In genomic region chr5:144259228-144259627, GRCm38 (mm10) we compare ENCODE assay signal across 10 mouse cellular contexts. TPM values are rescaled to one million over a fixed set of nuclear protein-coding genes. Genes with fewer than 3 reads are reported as not detected.
DNase-seq lines count a peak whose midpoint lies in the region; ATAC-seq and TF ChIP-seq lines count a peak whose summit lies in the region.
"Had no signal": no experiment of that assay in that cellular context is flagged by ENCODE, and none has a peak within 500 bp of the region (broad histone marks: within the 10 kb centered on the region; RNA-seq: fewer than 3 reads in every experiment).

No protein-coding gene starts in this region.

- no peak for ATAC-seq in hindbrain, embryonic 12.5 days (ENCODE audit: low FRiP score)
- no peak for ATAC-seq in hindbrain, embryonic 16.5 days
- ATAC-seq in embryonic facial prominence, embryonic 11.5 days (replicated peaks; ENCODE audit: insufficient number of reproducible peaks, low FRiP score, low TSS enrichment, low read depth): no peak
- ATAC-seq in limb, embryonic 13.5 days (ENCODE audit: low FRiP score, low read depth): no peak
- ATAC-seq in frontal cortex, adult (ENCODE audit: low TSS enrichment): no peak

- 78% methylated on average over 6 of the region's 6 CpGs for WGBS in hindbrain, embryonic 12.5 days
- 69% methylated on average over 6 of the region's 6 CpGs for WGBS in hindbrain, embryonic 16.5 days
- 76% methylated on average over 6 of the region's 6 CpGs for WGBS in embryonic facial prominence, embryonic 11.5 days
- 74% methylated on average over 6 of the region's 6 CpGs for WGBS in limb, embryonic 13.5 days

- no peak for TF ChIP-seq POLR2A in bone marrow macrophage, adult 2 months (IDR thresholded peaks at IDR 0.05; ENCODE audit: borderline replicate concordance, low read depth, low read length)

- H3K4me3 ChIP-seq in hindbrain, embryonic 12.5 days: no peak overlapping the region
- H3K4me3 ChIP-seq in hindbrain, embryonic 16.5 days (ENCODE audit: low read length): no peak overlapping the region
- H3K4me3 ChIP-seq in bone marrow macrophage, adult 2 months (ENCODE audit: insufficient read depth, low read length): peak overlapping the region; percentile 72
- no peak overlapping the region for H3K4me3 ChIP-seq in embryonic facial prominence, embryonic 11.5 days (ENCODE audit: low read depth, low read length)
- H3K4me3 ChIP-seq in limb, embryonic 13.5 days: 0 out of 2 replicates have a peak overlapping the region, but pooled peaks have one; percentile 97

- H3K27ac ChIP-seq in hindbrain, embryonic 12.5 days: no peak overlapping the region
- H3K27ac ChIP-seq in hindbrain, embryonic 16.5 days (ENCODE audit: low read depth, low read length): no peak overlapping the region
- H3K27ac ChIP-seq in bone marrow macrophage, adult 2 months (ENCODE audit: insufficient read depth, low read depth, low read length): no peak overlapping the region
- H3K27ac ChIP-seq in embryonic facial prominence, embryonic 11.5 days (replicated peaks; ENCODE audit: low read depth, low read length): no peak overlapping the region
- no peak overlapping the region for H3K27ac ChIP-seq in limb, embryonic 13.5 days

- H3K9ac ChIP-seq in hindbrain, embryonic 12.5 days: peak overlapping the region; percentile 6; the same call in 1 of the 2 replicates
- no peak overlapping the region; the same call in 1 of the 2 replicates for H3K9ac ChIP-seq in hindbrain, embryonic 16.5 days (ENCODE audit: low read depth, low read length)
- peak overlapping the region; percentile 13; the same call in 1 of the 2 replicates for H3K9ac ChIP-seq in embryonic facial prominence, embryonic 11.5 days (replicated peaks; ENCODE audit: low read length)
- H3K9ac ChIP-seq in limb, embryonic 13.5 days: 0 out of 2 replicates have a peak overlapping the region, but pooled peaks have one; percentile 94

- TF ChIP-seq CTCF in bone marrow macrophage, adult 2 months (IDR thresholded peaks at IDR 0.05; ENCODE audit: low read depth, low read length): no peak

- DNase-seq in embryonic facial prominence, embryonic 11.5 days (ENCODE audit: low spot score): no peak
- no peak for DNase-seq in adrenal gland, adult 18-20 months (ENCODE audit: low spot score in 2 of 2)
- DNase-seq in layer of hippocampus, adult 11-12 months (ENCODE audit: low spot score): no peak
- DNase-seq: gastrocnemius, postnatal 10 days; lung, postnatal 14 days had no signal

- H3K9me3 ChIP-seq in hindbrain, embryonic 12.5 days (replicated peaks): no peaks in the 10 kb centered on the region
- no peaks in the 10 kb centered on the region for H3K9me3 ChIP-seq in hindbrain, embryonic 16.5 days (ENCODE audit: control insufficient read depth, low read length)
- no peaks in the 10 kb centered on the region for H3K9me3 ChIP-seq in embryonic facial prominence, embryonic 11.5 days (replicated peaks; ENCODE audit: control insufficient read depth, low read length)
- no peaks in the 10 kb centered on the region for H3K9me3 ChIP-seq in limb, embryonic 13.5 days

- peaks cover 52% of the 10 kb centered on the region for H3K4me1 ChIP-seq in hindbrain, embryonic 12.5 days
- H3K4me1 ChIP-seq in hindbrain, embryonic 16.5 days (ENCODE audit: control insufficient read depth, insufficient read depth, low read depth, low read length): peaks cover 42% of the 10 kb centered on the region
- peaks cover 23% of the 10 kb centered on the region for H3K4me1 ChIP-seq in bone marrow macrophage, adult 2 months (ENCODE audit: control insufficient read depth, insufficient read depth, low read length)
- H3K4me1 ChIP-seq in embryonic facial prominence, embryonic 11.5 days (ENCODE audit: control insufficient read depth, insufficient read depth, low read length): peaks cover 16% of the 10 kb centered on the region
- H3K4me1 ChIP-seq in limb, embryonic 13.5 days: peaks cover 63% of the 10 kb centered on the region

- 0 out of 2 replicates have a peak overlapping the region, but pooled peaks have one; percentile 82 for H3K4me2 ChIP-seq in hindbrain, embryonic 12.5 days (replicated peaks)
- no peak overlapping the region; the same call in 1 of the 2 replicates for H3K4me2 ChIP-seq in hindbrain, embryonic 16.5 days (ENCODE audit: low read length)
- no peak overlapping the region for H3K4me2 ChIP-seq in embryonic facial prominence, embryonic 11.5 days (ENCODE audit: low read depth, low read length)
- H3K4me2 ChIP-seq in limb, embryonic 13.5 days (replicated peaks): peak overlapping the region; percentile 86

- no peaks in the 10 kb centered on the region for H3K27me3 ChIP-seq in hindbrain, embryonic 12.5 days
- no peaks in the 10 kb centered on the region for H3K27me3 ChIP-seq in hindbrain, embryonic 16.5 days (replicated peaks; ENCODE audit: control insufficient read depth, insufficient read depth, low read length)
- no peaks in the 10 kb centered on the region for H3K27me3 ChIP-seq in embryonic facial prominence, embryonic 11.5 days (ENCODE audit: control insufficient read depth, insufficient read depth, low read length)
- H3K27me3 ChIP-seq in limb, embryonic 13.5 days: no peaks in the 10 kb centered on the region

- peaks cover 22% of the 10 kb centered on the region for H3K36me3 ChIP-seq in hindbrain, embryonic 12.5 days
- peaks cover under 1% of the 10 kb centered on the region for H3K36me3 ChIP-seq in hindbrain, embryonic 16.5 days (ENCODE audit: control insufficient read depth, insufficient read depth, low read length)
- H3K36me3 ChIP-seq in embryonic facial prominence, embryonic 11.5 days (replicated peaks; ENCODE audit: control insufficient read depth, insufficient read depth, low read depth, low read length): no peaks in the 10 kb centered on the region; the same call in 1 of the 2 replicates
- peaks cover 43% of the 10 kb centered on the region for H3K36me3 ChIP-seq in limb, embryonic 13.5 days

RNA-seq across cellular contexts. Expression of gene Bri3, which starts 15.0 kb away (rescaled TPM):
- polyA plus RNA-seq in hindbrain, embryonic 12.5 days (2016; fragmentation: Nextera tagmentation; extraction: Ambion mirVana): 126 and 150 TPM in 2 replicates
- polyA plus RNA-seq in hindbrain, embryonic 16.5 days (2015; fragmentation: Nextera tagmentation; extraction: Ambion mirVana): 80.7 and 90.7 TPM in 2 replicates
- polyA plus RNA-seq in bone marrow macrophage, adult 2 months (2012; ENCODE audit: insufficient read depth, insufficient read length, missing spikeins): 521 and 566 TPM in 2 replicates
- polyA plus RNA-seq in embryonic facial prominence, embryonic 11.5 days (2014; fragmentation: Nextera tagmentation; extraction: Ambion mirVana): 116 and 118 TPM in 2 replicates
- polyA plus RNA-seq in limb, embryonic 13.5 days (2015; fragmentation: Nextera tagmentation; extraction: Ambion mirVana): 112 and 126 TPM in 2 replicates
- 100 to 1,000 TPM; 136 to 144 TPM for total RNA-seq in adrenal gland, adult 18-20 months (2021)

RNA-seq across cellular contexts. Expression of gene Tecpr1, which starts 35.8 kb away (rescaled TPM):
- polyA plus RNA-seq in hindbrain, embryonic 12.5 days (2016; fragmentation: Nextera tagmentation; extraction: Ambion mirVana): 35.9 and 36.6 TPM in 2 replicates
- polyA plus RNA-seq in hindbrain, embryonic 16.5 days (2015; fragmentation: Nextera tagmentation; extraction: Ambion mirVana): 41.8 and 45.8 TPM in 2 replicates
- 50.7 and 55.3 TPM in 2 replicates for polyA plus RNA-seq in bone marrow macrophage, adult 2 months (2012; ENCODE audit: insufficient read depth, insufficient read length, missing spikeins)
- 8.0 and 10.8 TPM in 2 replicates for polyA plus RNA-seq in embryonic facial prominence, embryonic 11.5 days (2014; fragmentation: Nextera tagmentation; extraction: Ambion mirVana)
- 26.3 and 27.0 TPM in 2 replicates for polyA plus RNA-seq in limb, embryonic 13.5 days (2015; fragmentation: Nextera tagmentation; extraction: Ambion mirVana)
- 100 to 1,000 TPM; 110 to 112 TPM for total RNA-seq in adrenal gland, adult 18-20 months (2021)

Comparison
In these comparisons a context has a peak if more than half of its experiments do, and no peak if none do; other contexts are left out.
1. H3K4me2 ChIP-seq: peak in hindbrain, embryonic 12.5 days (single experiment) and limb, embryonic 13.5 days (single experiment); none in hindbrain, embryonic 16.5 days (single experiment) and embryonic facial prominence, embryonic 11.5 days (single experiment).
2. H3K4me3 ChIP-seq: peak in bone marrow macrophage, adult 2 months (single experiment) and limb, embryonic 13.5 days (single experiment); none in hindbrain, embryonic 12.5 days (single experiment), hindbrain, embryonic 16.5 days (single experiment) and embryonic facial prominence, embryonic 11.5 days (single experiment).